Comparison of ENCODE assay signal across 8 mouse cellular contexts in the genomic region with DNA sequence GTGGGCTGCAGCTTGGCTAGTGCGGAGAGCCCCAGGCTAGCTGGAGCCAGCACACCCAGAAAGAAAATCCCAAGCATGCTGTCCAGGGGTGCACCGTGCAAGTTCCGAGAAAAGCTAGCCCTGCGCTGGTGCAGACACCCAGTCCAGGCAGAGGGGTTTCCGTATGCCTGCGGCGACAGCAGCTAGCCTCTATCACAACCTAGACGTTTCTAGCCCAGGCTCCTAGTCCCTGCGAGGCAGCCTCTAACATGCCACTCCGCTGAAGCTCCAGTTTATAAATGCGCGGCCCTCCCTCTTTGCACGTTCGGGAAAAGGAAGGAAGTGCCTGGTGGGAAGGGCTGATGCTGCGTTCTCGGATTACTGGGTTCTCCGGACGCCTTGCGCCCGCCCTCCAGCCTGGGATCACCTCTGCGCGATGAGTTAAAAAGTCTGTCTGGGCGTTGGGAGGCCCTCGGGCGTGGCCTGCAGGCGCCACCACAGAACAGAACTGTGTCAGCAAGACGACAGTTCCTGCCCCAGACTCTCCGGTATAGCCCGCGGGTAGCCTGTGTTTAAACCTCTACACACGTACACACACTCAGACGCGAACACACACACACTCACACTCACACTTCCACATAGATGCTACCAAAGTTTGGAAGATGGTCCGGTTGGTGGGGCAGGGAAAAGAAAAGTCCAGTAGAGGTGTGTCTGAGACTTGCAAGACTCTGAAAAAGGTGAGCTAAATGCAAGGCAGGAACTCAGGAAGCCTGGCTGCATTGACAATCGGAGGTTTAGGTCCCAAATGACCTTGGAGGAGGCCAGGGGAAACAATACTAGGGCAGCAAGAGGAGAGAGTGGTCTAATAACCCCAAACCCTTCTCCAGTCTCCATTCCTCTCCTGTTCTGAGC. TPM values are rescaled to one million over a fixed set of nuclear protein-coding genes. Genes with fewer than 3 reads are reported as not detected.
DNase-seq lines count a peak whose midpoint lies in the region; ATAC-seq and TF ChIP-seq lines count a peak whose summit lies in the region.

A gene (minus strand): TSS at position 319 of the 891 bp plus-strand sequence.

- H3K9me3 ChIP-seq in intestine, embryonic 14.5 days (ENCODE audit: control insufficient read depth, low read length) = no peaks in the 10 kb centered on the region
- H3K9me3 ChIP-seq in liver, embryonic 12.5 days (replicated peaks) = no peaks in the 10 kb centered on the region
- no peaks in the 10 kb centered on the region for H3K9me3 ChIP-seq in midbrain, postnatal 0 days (ENCODE audit: low read length)

- peak within 1 kb of the TSS; percentile 74 for H3K4me2 ChIP-seq in intestine, embryonic 14.5 days (ENCODE audit: low read length)
- peak within 1 kb of the TSS; percentile 68 for H3K4me2 ChIP-seq in liver, embryonic 12.5 days
- peak within 1 kb of the TSS; percentile 52 for H3K4me2 ChIP-seq in midbrain, postnatal 0 days (ENCODE audit: low read depth, low read length, poor library complexity, severe bottlenecking)

- H3K4me3 ChIP-seq in brown adipose tissue, adult 24 weeks (ENCODE audit: insufficient read depth, low read depth, low read length) = peak within 1 kb of the TSS; percentile 68
- H3K4me3 ChIP-seq in intestine, embryonic 14.5 days (ENCODE audit: low read depth, low read length) = peak within 1 kb of the TSS; percentile 45
- H3K4me3 ChIP-seq in liver, embryonic 12.5 days = peak within 1 kb of the TSS; percentile 43
- peak within 1 kb of the TSS; percentile 31 for H3K4me3 ChIP-seq in midbrain, postnatal 0 days (ENCODE audit: low read depth, low read length)

- 3% methylated on average over 35 of the region's 35 CpGs for WGBS in intestine, embryonic 14.5 days
- WGBS in liver, embryonic 12.5 days (ENCODE audit: insufficient replicate concordance) = 1% methylated on average over 33 of the region's 35 CpGs
- WGBS in midbrain, postnatal 0 days = 4% methylated on average over 33 of the region's 35 CpGs

- no peaks in the 10 kb centered on the region for H3K36me3 ChIP-seq in intestine, embryonic 14.5 days (ENCODE audit: control insufficient read depth, insufficient read depth, low read length)
- H3K36me3 ChIP-seq in liver, embryonic 12.5 days = no peaks in the 10 kb centered on the region
- no peaks in the 10 kb centered on the region for H3K36me3 ChIP-seq in midbrain, postnatal 0 days (ENCODE audit: insufficient read depth, low read length)

- TF ChIP-seq CTCF in midbrain, postnatal 0 days (IDR thresholded peaks at IDR 0.05) = no peak

- H3K27ac ChIP-seq in brown adipose tissue, adult 24 weeks (replicated peaks; ENCODE audit: low read depth, low read length) = peak within 1 kb of the TSS; percentile 85
- peak within 1 kb of the TSS; percentile 49 for H3K27ac ChIP-seq in intestine, embryonic 14.5 days (ENCODE audit: low read depth)
- peak within 1 kb of the TSS; percentile 45; the same call in 1 of the 2 replicates for H3K27ac ChIP-seq in liver, embryonic 12.5 days
- no peak within 1 kb of the TSS for H3K27ac ChIP-seq in midbrain, postnatal 0 days (ENCODE audit: low read depth, low read length)

- peaks cover 21% of the 10 kb centered on the region for H3K27me3 ChIP-seq in intestine, embryonic 14.5 days (replicated peaks; ENCODE audit: control insufficient read depth, insufficient read depth, low read length)
- H3K27me3 ChIP-seq in liver, embryonic 12.5 days (replicated peaks) = peaks cover 42% of the 10 kb centered on the region
- H3K27me3 ChIP-seq in midbrain, postnatal 0 days (ENCODE audit: insufficient read depth, low read length) = peaks cover 34% of the 10 kb centered on the region

- H3K9ac ChIP-seq in intestine, embryonic 14.5 days (ENCODE audit: low read length) = peak within 1 kb of the TSS; percentile 46
- H3K9ac ChIP-seq in liver, embryonic 12.5 days = peak within 1 kb of the TSS; percentile 41; the same call in 1 of the 2 replicates
- peak within 1 kb of the TSS; percentile 3; the same call in 1 of the 2 replicates for H3K9ac ChIP-seq in midbrain, postnatal 0 days (replicated peaks; ENCODE audit: low read length, poor library complexity, severe bottlenecking)

- 0 out of 2 replicates have a peak, but pooled peaks cover 3% of the 10 kb centered on the region for H3K4me1 ChIP-seq in brown adipose tissue, adult 24 weeks (ENCODE audit: control insufficient read depth, insufficient read depth, insufficient read length, low read length)
- H3K4me1 ChIP-seq in intestine, embryonic 14.5 days (replicated peaks; ENCODE audit: control insufficient read depth, insufficient read depth, low read length) = peaks cover 11% of the 10 kb centered on the region; the same call in 1 of the 2 replicates
- H3K4me1 ChIP-seq in liver, embryonic 12.5 days = peaks cover 25% of the 10 kb centered on the region
- H3K4me1 ChIP-seq in midbrain, postnatal 0 days (ENCODE audit: insufficient read depth, low read length) = peaks cover 4% of the 10 kb centered on the region; the same call in 1 of the 2 replicates

- ATAC-seq in intestine, embryonic 14.5 days (replicated peaks; ENCODE audit: low FRiP score, low TSS enrichment, low read depth) = peak; percentile 61
- ATAC-seq in liver, embryonic 12.5 days = peak; percentile 74
- ATAC-seq in midbrain, postnatal 0 days (ENCODE audit: low FRiP score) = peak; percentile 61

- peak; percentile 47 for DNase-seq in Muller cell, postnatal 12 days (ENCODE audit: inconsistent ontology term)
- no peak for DNase-seq in gonadal fat pad, adult 2 months (ENCODE audit: low read depth)
- DNase-seq in intestine, embryonic 14.5 days (ENCODE audit: low spot score) = no peak
- peak; percentile 31 for DNase-seq in midbrain, postnatal 0 days (ENCODE audit: low spot score)
- peak; percentile 71 for DNase-seq in testis, postnatal 14 days (ENCODE audit: low spot score)
- no peak for DNase-seq in layer of hippocampus, adult 9-11 months

RNA-seq across cellular contexts. Expression of the gene that starts here (rescaled TPM):
- polyA plus RNA-seq in brown adipose tissue, adult 24 weeks (2012; ENCODE audit: insufficient read depth, insufficient read length, missing spikeins) = 12.8 and 14.6 TPM in 2 replicates
- polyA plus RNA-seq in gonadal fat pad, adult 2 months (2012; rRNA removed) = 91.6 and 93.8 TPM in 2 replicates
- polyA plus RNA-seq in intestine, embryonic 14.5 days (2014; fragmentation: Nextera tagmentation; extraction: Ambion mirVana) = 53.0 and 54.1 TPM in 2 replicates
- polyA plus RNA-seq in liver, embryonic 12.5 days (2016; fragmentation: Nextera tagmentation; extraction: Ambion mirVana) = 3.2 and 3.7 TPM in 2 replicates
- 26.1 and 34.3 TPM in 2 replicates for total RNA-seq in midbrain, postnatal 0 days (2014; rRNA removed)
- polyA plus RNA-seq in midbrain, postnatal 0 days (2015; fragmentation: Nextera tagmentation; extraction: Ambion mirVana) = 14.7 and 15.6 TPM in 2 replicates

Comparison
In these comparisons a context has a peak if more than half of its experiments do, and no peak if none do; other contexts are left out.
1. DNase-seq: peak in Muller cell, postnatal 12 days (single experiment), midbrain, postnatal 0 days (single experiment) and testis, postnatal 14 days (single experiment); none in gonadal fat pad, adult 2 months (single experiment), intestine, embryonic 14.5 days (single experiment) and layer of hippocampus, adult 9-11 months (single experiment).
2. Peak in every context shown above with its lines, with median percentiles within 50 percentile points of each other: H3K4me3 ChIP-seq, ATAC-seq, H3K4me2 ChIP-seq and H3K9ac ChIP-seq.